Mouse (Mus musculus) monocyte, adult 5-6 weeks (primary cell): ENCODE data around the gene Gp1ba. TPM values are rescaled to one million over a fixed set of nuclear protein-coding genes. Genes with fewer than 3 reads are reported as not detected.

Experiments used
- ATAC-seq: fragments of 153-309, 156-312 bp; replicated peaks from 2 replicates; pipeline ENCODE4 v1.8.0; 2017; ENCODE audit warnings: mild to moderate bottlenecking; ENCODE audit not compliant: low TSS enrichment, insufficient number of reproducible peaks, severe bottlenecking, poor library complexity, low FRiP score
- total RNA-seq: library from RNA; stranded (forward); fragments of 200-1000, 200-491, 200-594 nt; gene quantifications from 3 replicates; pipeline ENCODE4 v1.2.3, GENCODE M21; 2017

Gp1ba gene
- total RNA-seq, 1 experiment from 2014 or later = 0.57 TPM

GRCm38 (mm10) chr11:70663101-70663500 lies 24.2 kb downstream of the Gp1ba start:
- ATAC-seq = no peak

GRCm38 (mm10) chr11:70663957-70664356 lies 25.0 kb downstream of the Gp1ba start:
- no peak for ATAC-seq

- no peak for ATAC-seq
These were observed 25.8 kb downstream of the Gp1ba start for GRCm38 (mm10) chr11:70664741-70665140.

GRCm38 (mm10) chr11:70666687-70667086 lies 27.8 kb downstream of the Gp1ba start:
- no peak for ATAC-seq

GRCm38 (mm10) chr11:70667271-70668150 lies 28.6 kb downstream of the Gp1ba start:
- no peak for ATAC-seq

- peak; percentile 10 for ATAC-seq
These were observed 29.4 kb downstream of the Gp1ba start for GRCm38 (mm10) chr11:70668335-70668770.

- ATAC-seq = peak; percentile 88
These were observed 30.0 kb downstream of the Gp1ba start, which contains the start of gene Spag7 for GRCm38 (mm10) chr11:70668771-70669505. TSS of gene Spag7 (minus strand) at chr11:70669416.

- ATAC-seq = 0 out of 2 replicates have a peak, but pooled peaks have one; percentile 0
These were observed 30.8 kb downstream of the Gp1ba start for GRCm38 (mm10) chr11:70669582-70670345.

- ATAC-seq = no peak
These were observed 31.6 kb downstream of the Gp1ba start for GRCm38 (mm10) chr11:70670483-70670882.

- no peak for ATAC-seq
These were observed 32.6 kb downstream of the Gp1ba start for GRCm38 (mm10) chr11:70671333-70672047.

- ATAC-seq = no peak
These were observed 35.1 kb downstream of the Gp1ba start for GRCm38 (mm10) chr11:70674014-70674413.

- ATAC-seq = no peak
These were observed 35.6 kb downstream of the Gp1ba start for GRCm38 (mm10) chr11:70674501-70674900.

GRCm38 (mm10) chr11:70678092-70678491 lies 39.2 kb downstream of the Gp1ba start:
- ATAC-seq = no peak

GRCm38 (mm10) chr11:70678576-70678975 lies 39.7 kb downstream of the Gp1ba start:
- no peak for ATAC-seq

GRCm38 (mm10) chr11:70679361-70679760 lies 40.4 kb downstream of the Gp1ba start:
- no peak for ATAC-seq

GRCm38 (mm10) chr11:70679894-70680293 lies 41.0 kb downstream of the Gp1ba start:
- peak; percentile 96 for ATAC-seq

- no peak for ATAC-seq
These were observed 42.2 kb downstream of the Gp1ba start for GRCm38 (mm10) chr11:70681170-70681569.

GRCm38 (mm10) chr11:70681897-70682581 lies 43.1 kb downstream of the Gp1ba start:
- no peak for ATAC-seq
